Mouse (Mus musculus): ENCODE results near the gene Ccna1. TPM values are rescaled to one million over a fixed set of nuclear protein-coding genes. Genes with fewer than 3 reads are reported as not detected.

Ccna1 gene
- total RNA-seq, 2 experiments from 2014 or later, result not detected

DNA sequence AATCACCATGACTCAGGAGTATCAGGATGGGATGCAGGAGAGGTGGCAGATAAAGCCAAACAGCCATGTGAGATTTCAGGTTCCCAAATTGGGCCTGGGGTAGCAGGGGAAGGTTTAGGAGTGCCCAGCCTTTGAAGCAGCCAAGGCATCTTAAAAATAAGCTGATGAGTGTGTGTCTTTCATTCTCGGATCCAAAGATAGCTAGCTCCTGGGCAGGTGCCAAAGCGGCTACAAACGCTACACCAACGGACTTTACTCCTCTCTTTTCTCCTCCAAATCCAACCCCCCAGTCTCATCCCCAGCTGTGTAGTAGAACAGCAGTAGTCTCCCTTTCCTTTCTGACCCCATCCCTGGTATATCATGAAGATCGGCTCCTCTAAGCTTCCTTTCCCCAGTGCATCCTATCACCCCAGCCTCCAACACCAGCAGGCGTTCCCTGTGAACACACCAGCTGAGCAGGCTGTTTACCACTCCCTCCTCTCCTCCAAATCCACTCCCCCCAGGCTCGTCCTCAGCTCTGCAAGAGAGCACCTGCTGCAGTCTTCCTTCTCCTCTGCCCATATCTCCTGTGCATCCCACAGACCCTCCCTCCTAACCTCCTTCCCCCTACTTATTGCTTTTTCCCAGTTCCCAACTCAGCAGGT, 12.6 kb upstream of the Ccna1 start:
- DNase-seq, result no peak
- intact Hi-C loops (cut with DNase I; ENCODE audit: low total_unique reads), result loop anchor here (5.0 kb wide), 1 partner anchor 331 kb away; the partner anchor contains the start of genes Alg5 and Exosc8

- no peak for DNase-seq
- intact Hi-C loops (cut with DNase I; ENCODE audit: low total_unique reads), result loop anchor here (5.0 kb wide), 1 partner anchor 329 kb away; the partner anchor contains the start of genes Alg5 and Exosc8
Measured at GRCm38 (mm10) chr3:55066666-55067023, 11.3 kb upstream of the Ccna1 start.

DNA sequence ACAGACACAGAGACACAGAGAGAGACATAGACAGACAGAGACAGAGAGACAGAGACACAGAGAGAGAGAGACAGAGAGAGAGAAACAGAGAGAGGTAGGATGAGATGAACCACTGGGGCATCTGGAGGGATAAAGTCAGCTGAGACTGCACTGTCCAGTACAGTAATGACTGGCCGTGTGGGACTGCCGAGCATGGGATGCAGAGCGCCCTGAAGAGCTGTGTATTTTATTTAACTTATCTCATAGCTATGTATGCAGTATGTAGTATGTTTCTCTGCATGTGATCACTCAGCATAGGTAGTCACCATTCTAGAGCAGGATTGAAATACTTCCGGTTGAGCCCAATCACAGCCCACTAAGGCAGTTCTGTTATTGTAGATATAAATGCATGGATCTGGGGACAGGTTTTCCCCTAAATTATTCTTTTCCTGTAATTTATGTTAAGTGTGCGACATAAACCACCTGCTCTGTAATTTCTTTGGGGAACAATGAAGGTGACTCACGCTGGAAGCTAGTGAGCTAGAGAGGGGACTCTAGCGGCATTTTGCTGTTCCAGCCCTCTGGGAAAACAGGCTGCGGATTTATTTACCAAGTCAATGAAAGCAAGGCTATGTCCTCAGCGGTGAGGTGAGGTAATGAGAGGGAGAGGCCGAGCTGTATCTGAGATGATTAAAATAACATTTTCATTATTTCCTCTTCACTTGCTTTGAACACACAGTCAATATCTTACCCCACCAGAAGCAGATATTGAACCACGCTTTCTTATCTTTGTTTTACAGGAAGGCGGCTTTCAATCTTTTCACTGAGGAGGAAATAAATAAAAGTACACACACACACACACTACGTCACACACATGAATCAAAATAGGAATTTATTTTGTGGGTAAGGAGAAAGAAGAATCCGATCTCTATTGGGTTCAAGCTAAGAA, 10.7 kb upstream of the Ccna1 start:
- intact Hi-C loops (cut with DNase I; ENCODE audit: low total_unique reads), result loop anchor here (5.0 kb wide), 1 partner anchor 329 kb away; the partner anchor contains the start of genes Alg5 and Exosc8
- DNase-seq, result no peak

DNA sequence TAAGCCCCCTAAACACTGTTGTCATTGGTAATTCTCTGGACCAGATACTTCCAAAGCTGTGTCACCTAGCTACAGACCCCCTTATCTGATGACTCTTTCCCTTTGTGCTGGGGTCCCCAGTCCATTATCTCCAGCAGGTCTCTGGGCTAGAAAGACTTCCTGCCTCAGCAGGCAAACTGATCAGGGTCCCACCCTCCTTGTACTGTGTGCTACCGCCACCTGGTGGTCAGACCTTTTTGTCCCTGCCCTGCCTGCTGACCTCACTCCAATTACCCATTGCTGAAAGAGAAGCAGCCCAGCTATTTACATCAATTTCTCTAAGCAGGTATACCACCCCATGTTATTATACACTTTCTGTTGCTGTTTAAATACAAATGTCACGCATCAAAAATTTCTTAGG, 9.1 kb upstream of the Ccna1 start:
- intact Hi-C loops (cut with DNase I; ENCODE audit: low total_unique reads), result loop anchor here (5.0 kb wide), 1 partner anchor 242 kb away; no protein-coding TSS in a partner anchor
- peak; percentile 71 for DNase-seq

DNA sequence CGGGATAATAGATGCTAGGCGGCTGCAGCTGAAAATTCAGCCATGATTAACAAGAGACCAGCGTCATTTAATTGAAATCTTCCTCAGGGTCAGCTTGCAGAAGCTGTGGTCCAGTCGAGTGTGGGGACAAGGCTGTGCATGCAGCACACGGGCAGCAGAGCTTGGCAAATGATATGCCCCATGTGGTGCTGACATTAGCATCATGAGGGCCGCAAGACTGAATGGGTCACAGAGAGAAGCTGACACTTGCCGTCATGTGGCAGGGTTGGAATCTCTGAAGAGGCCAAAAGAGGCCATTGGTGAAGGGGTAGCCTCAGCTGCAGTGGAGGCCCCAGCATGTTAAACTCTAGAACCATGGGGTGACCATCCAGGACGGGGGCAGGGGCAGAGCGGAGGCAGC, 7.4 kb upstream of the Ccna1 start:
- intact Hi-C loops (cut with DNase I; ENCODE audit: low total_unique reads), result loop anchor here (5.0 kb wide), 1 partner anchor 240 kb away; no protein-coding TSS in a partner anchor
- DNase-seq, result no peak

GRCm38 (mm10) chr3:55056376-55056775, 1.1 kb upstream of the Ccna1 start:
- intact Hi-C loops (cut with DNase I; ENCODE audit: low total_unique reads), result no loop called here
- DNase-seq, result no peak

DNA sequence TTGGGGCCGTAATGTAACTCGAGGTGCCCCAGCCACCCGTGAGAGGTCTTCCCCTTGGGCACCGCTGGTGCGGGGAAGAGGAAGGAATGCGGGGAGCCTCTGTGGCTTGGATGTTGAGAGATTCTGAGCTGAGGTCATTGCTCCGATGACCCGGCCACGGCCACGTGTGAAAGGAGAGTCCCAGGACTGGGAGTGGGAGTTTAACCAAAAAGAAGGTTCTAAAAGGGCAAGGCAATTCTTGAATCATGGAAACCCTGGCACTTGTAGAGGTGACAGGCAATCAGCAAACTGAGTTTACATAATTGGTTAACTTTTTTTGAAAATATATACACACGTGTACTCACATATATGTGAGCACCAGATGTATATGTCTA, 433 bp upstream of the Ccna1 start:
- no peak for DNase-seq
- intact Hi-C loops (cut with DNase I; ENCODE audit: low total_unique reads), result no loop called here

DNA sequence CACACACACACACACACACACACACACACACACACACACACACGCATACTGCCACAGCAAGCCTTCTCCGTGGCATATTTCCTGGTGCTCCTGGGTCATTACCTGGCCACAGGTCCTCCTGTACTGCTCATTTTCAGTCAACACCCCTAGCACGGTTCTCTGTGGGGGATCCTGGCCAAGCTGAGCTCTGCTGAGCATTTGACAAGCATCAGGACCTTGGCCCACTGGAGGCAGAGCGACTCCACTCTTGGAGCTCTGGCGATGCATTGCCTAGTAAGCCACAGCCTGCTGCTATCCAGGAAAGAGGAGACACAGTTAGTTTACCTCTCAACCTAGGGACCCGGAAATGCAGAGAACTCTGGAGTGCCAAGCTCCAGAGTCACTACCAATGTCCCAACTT, 1.1 kb downstream of the Ccna1 start:
- DNase-seq, result no peak
- intact Hi-C loops (cut with DNase I; ENCODE audit: low total_unique reads), result no loop called here

GRCm38 (mm10) chr3:55044601-55045370, 10.5 kb downstream of the Ccna1 start:
- intact Hi-C loops (cut with DNase I; ENCODE audit: low total_unique reads), result no loop called here
- no peak for DNase-seq

GRCm38 (mm10) chr3:55037608-55038007, 17.7 kb downstream of the Ccna1 start:
- intact Hi-C loops (cut with DNase I; ENCODE audit: low total_unique reads), result no loop called here
- DNase-seq, result no peak

DNA sequence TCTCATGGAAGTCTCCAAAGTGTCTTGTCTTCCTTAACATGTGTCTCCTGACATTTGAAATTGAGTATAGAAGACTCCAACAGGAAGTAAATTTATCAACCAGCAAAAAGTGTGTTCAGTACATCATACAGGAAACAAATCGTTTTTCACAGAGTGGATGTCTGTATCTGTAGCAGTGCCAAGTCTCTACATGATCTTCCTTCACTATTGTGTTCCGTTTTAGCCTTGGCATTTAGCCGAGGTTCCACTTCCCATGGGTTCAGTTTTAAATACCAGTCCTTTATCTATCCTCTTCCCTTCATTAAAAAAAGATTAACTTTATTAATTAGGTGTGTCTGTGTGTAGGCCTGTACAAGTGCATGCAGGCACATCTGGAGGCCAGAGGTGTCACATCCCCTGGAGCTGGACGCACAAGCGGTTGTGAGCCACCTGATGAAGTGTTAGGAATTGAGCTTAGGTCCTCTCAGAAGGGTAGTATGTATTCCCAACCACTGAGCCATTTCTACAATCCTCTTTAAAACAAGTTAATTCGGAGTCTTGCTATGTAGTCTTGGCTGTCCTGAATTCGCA, 27.9 kb downstream of the Ccna1 start:
- intact Hi-C loops (cut with DNase I; ENCODE audit: low total_unique reads), result no loop called here

DNA sequence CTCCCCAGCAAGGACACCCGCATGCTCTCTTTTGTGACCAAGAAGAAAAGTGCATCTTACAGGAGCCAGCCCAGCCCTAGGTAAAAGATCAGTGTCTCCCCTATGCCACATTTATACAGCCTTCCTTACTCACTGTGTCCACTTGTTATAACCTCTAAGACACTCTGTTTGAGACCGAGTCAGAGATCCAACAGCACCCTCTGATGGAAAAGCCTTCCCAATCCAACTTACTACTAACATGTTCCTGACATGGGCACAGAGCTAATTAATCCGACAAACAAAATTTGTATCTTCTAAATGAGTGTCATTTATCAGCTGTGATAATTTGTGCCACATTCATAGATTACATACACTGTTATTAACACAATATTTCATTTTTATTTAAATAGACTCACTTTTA, 29.8 kb downstream of the Ccna1 start:
- DNase-seq, result no peak
- intact Hi-C loops (cut with DNase I; ENCODE audit: low total_unique reads), result no loop called here

More for the DNA sequence above, 27.9 kb downstream of the Ccna1 start:
- no peak for DNase-seq

GRCm38 (mm10) chr3:55023347-55023746, 32.0 kb downstream of the Ccna1 start:
- no peak for DNase-seq

GRCm38 (mm10) chr3:55022247-55022646, 33.1 kb downstream of the Ccna1 start:
- intact Hi-C loops (cut with DNase I; ENCODE audit: low total_unique reads), result no loop called here
- DNase-seq, result no peak

More at GRCm38 (mm10) chr3:55023347-55023746, 32.0 kb downstream of the Ccna1 start:
- intact Hi-C loops (cut with DNase I; ENCODE audit: low total_unique reads), result no loop called here

DNA sequence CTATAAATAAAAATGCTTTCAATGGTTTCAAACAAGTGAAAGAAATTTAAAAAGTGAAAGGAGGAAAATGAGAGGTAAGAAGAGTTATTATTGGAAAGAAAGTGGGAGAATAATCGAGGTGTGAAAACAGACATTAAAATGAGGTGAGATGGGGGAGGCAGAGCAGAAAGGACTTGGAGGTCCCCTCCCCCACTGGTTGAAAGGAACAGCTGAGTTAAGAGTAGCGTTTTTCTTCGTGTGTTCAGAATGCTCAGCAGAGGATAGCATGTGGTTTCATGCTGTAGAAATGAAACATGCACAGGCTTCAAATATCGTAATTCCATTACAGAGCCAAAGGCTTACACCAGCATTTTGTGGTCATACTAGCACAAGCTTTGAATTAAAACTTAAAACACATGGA, 42.8 kb downstream of the Ccna1 start:
- DNase-seq, result no peak
- intact Hi-C loops (cut with DNase I; ENCODE audit: low total_unique reads), result no loop called here

DNA sequence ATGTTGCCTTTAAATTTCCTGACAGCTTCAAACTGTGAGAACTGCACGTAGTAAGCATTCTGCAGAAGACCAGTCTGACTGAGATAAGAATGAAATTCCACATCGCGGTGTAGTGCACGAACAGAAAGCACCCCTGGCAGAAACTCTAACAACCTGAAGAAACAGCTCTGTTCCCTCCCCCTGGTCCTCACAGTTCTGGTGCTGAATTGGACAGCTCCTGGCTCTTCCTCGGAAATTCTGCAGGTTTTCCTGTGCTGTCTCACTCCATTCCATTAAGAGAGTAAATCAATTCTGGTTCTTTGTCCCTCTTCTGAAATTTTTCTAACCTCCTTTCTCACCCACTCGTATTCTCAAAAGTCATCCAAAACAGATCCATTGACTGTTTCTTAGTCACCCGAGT, 43.6 kb downstream of the Ccna1 start:
- intact Hi-C loops (cut with DNase I; ENCODE audit: low total_unique reads), result no loop called here
- no peak for DNase-seq

- intact Hi-C loops (cut with DNase I; ENCODE audit: low total_unique reads), result no loop called here
Measured at GRCm38 (mm10) chr3:55008965-55009741, 46.1 kb downstream of the Ccna1 start.

GRCm38 (mm10) chr3:55004036-55004435, 51.3 kb downstream of the Ccna1 start:
- no peak for DNase-seq
- intact Hi-C loops (cut with DNase I; ENCODE audit: low total_unique reads), result no loop called here

More at GRCm38 (mm10) chr3:55008965-55009741, 46.1 kb downstream of the Ccna1 start:
- DNase-seq, result no peak

- DNase-seq, result no peak
- intact Hi-C loops (cut with DNase I; ENCODE audit: low total_unique reads), result no loop called here
Measured at GRCm38 (mm10) chr3:55001677-55002076, 53.6 kb downstream of the Ccna1 start.

All from gastrocnemius, postnatal 14 days (tissue).